Mouse (Mus musculus): ENCODE measurements around the gene Atp10a. TPM values are rescaled to one million over a fixed set of nuclear protein-coding genes. Genes with fewer than 3 reads are reported as not detected.

Gene Atp10a
- polyA plus RNA-seq, 1 experiment from 2014 or later: 1.2 TPM

DNA sequence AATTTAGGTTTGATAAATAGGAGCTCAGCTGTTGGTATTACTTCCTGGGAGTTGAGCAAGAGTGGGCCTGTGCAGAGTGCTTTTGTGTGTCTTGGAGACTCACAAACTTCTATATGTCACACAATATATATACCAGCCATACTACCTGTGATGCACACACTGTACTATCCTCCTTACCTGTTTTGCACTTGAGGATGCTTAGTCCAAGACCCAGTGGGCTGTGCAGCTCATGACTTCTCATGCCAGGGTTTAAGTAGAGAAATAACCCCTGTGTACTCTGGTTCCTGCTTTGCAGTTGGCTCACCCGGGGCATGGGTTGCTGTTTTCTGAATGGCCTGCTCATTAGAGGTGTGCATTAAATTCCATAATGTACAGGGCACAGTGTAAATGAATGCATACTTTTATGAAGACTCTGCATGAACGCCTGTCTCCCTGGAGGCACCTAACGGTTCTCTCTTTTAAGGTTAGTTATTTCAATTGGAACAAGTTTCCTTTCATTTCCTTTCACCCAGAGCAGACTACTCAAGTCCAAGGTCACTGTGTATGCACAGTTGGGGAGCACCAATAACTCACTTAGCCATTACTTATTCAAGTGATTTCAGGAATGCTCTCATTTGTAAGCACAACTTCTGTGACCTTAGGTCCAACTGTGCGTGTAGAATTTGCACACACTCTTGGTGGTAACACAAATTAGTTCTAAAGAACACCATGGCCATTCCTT is 63.4 kb downstream of the Atp10a start:
- H3K9me3 ChIP-seq: no peaks in the 10 kb centered on the region
- H3K36me3 ChIP-seq (replicated peaks): no peaks in the 10 kb centered on the region
- WGBS: 66% methylated on average over 4 of the region's 4 CpGs
- H3K9ac ChIP-seq: no peak overlapping the region
- H3K4me2 ChIP-seq: no peak overlapping the region
- no peaks in the 10 kb centered on the region for H3K27me3 ChIP-seq (replicated peaks)
- no peak overlapping the region for H3K4me3 ChIP-seq
- H3K4me1 ChIP-seq: no peaks in the 10 kb centered on the region
- no peak for ATAC-seq (replicated peaks)
- no peak overlapping the region for H3K27ac ChIP-seq

DNA sequence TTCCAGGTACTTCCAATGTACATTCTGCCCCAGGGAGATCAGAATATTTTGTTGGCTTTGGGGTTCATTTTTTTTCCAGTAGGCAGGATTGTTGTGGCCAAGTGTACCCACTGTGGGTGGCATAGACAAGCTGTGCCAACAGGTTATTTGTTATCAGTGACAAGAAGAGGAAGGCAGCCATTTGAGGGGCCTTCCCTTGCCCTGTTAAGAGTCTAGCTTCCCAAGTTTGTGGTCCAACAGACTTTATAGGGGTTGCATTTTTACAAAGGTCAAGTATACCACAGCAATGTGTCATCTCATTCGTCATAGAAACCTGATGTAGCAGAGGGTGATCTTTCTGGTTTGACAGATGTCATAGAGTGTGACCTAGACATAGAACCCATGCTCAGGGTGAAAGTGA is 66.3 kb downstream of the Atp10a start:
- H3K36me3 ChIP-seq (replicated peaks): no peaks in the 10 kb centered on the region
- H3K4me1 ChIP-seq: no peaks in the 10 kb centered on the region
- WGBS: 82% methylated on average over 1 of the region's 1 CpGs

DNA sequence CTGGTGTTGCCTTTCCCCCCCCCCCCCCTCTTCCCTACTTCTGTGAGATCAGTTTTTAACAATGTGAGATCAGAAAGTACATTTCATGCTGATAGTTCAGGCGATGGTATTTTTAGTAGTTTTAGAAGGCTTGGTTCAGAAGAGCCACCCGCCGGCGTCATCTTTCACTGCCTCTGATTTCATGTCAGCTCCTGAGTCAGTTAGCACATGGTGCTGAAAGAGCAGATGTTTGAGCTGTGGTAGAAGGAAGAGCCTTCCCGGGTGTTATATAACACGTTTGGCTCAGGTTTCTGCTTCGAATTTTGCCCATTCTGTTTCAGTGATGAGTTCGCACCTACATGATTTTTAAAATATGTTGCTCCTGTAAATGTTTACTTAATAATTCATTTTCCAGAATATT is 74.2 kb downstream of the Atp10a start:
- Histone ChIP-seq H3K27ac (no peak overlapping the region), H3K4me1 (no peaks in the 10 kb centered on the region), H3K36me3 (replicated peaks) (no peaks in the 10 kb centered on the region), H3K4me3 (no peak overlapping the region), H3K9ac (no peak overlapping the region), H3K4me2 (no peak overlapping the region), H3K9me3 (no peaks in the 10 kb centered on the region), H3K27me3 (replicated peaks) (no peaks in the 10 kb centered on the region)
- 76% methylated on average over 8 of the region's 8 CpGs for WGBS
- no peak; the same call in 1 of the 2 replicates for ATAC-seq (replicated peaks)

More for the DNA sequence above, 66.3 kb downstream of the Atp10a start:
- Histone ChIP-seq H3K27me3 (replicated peaks) (no peaks in the 10 kb centered on the region), H3K9me3 (no peaks in the 10 kb centered on the region), H3K27ac (no peak overlapping the region), H3K4me2 (no peak overlapping the region), H3K9ac (no peak overlapping the region), H3K4me3 (no peak overlapping the region)
- no peak for ATAC-seq (replicated peaks)

DNA sequence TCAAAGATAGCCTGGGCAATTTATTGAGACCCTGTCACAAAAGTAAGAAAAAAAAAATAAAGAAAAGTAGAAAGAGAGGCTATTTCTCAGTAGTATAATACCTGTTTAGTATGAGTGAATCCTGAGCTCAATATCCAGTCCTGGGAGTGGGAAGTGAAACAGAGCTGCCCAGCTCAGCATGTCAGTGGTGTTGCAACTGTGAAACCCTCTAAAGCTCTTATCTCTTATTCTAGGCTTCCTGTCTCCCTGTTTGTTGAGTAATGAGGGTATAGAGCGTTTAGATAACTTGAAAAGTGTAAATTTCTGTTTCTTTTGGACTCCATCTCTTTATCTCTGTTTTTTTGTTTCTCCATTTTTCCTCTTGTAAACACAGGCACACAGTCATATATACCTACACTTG is 74.9 kb downstream of the Atp10a start:
- Histone ChIP-seq H3K27ac (no peak overlapping the region), H3K27me3 (replicated peaks) (no peaks in the 10 kb centered on the region), H3K36me3 (replicated peaks) (no peaks in the 10 kb centered on the region), H3K9ac (no peak overlapping the region), H3K4me2 (no peak overlapping the region), H3K4me3 (no peak overlapping the region), H3K4me1 (no peaks in the 10 kb centered on the region), H3K9me3 (no peaks in the 10 kb centered on the region)
- WGBS: 85% methylated on average over 1 of the region's 1 CpGs
- ATAC-seq (replicated peaks): no peak

DNA sequence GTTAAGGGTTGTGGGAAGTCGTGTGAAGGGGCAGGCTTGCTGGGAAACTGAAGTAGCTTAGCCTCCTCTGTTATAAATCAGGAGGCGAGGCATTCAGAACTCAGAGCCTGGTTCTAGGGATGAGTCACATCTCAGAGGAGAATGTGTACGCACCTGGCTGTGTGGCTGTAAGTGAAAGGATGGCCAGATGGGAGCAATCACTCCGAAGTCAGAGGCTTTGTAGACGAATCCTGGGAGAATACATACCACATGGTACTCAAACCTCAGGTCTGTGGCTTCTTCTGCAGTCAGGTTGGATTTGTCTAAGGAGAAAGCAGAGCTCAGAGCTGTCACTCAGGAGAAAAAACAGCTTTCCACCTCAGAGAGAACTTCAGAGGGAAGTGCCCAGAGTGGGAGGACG is 76.4 kb downstream of the Atp10a start:
- no peak overlapping the region for H3K27ac ChIP-seq
- no peaks in the 10 kb centered on the region for H3K9me3 ChIP-seq
- 80% methylated on average over 6 of the region's 6 CpGs for WGBS
- no peaks in the 10 kb centered on the region for H3K36me3 ChIP-seq (replicated peaks)
- no peak overlapping the region for H3K4me3 ChIP-seq
- no peak overlapping the region for H3K9ac ChIP-seq
- no peak overlapping the region for H3K4me2 ChIP-seq
- ATAC-seq (replicated peaks): no peak
- H3K27me3 ChIP-seq (replicated peaks): no peaks in the 10 kb centered on the region
- H3K4me1 ChIP-seq: no peaks in the 10 kb centered on the region

DNA sequence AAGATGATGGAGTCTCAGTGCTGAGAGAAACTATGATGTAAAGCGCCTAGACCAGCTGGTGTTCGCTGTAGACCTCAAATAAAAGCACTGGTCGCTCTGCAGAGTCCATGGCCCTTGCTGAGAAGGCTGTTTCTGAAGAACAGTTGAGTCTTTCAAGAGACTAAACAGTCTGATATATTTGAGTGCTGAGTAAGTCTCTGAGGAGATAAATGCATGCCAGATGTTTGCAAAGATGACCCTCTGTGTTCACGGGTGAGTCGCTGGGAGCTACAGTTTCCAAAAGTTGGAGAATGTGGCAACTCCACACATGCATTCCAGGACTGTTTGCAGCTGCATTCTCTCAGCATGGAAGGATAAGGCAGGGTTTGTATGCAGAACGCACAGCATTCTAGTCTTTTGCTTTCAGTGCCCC is 77.5 kb downstream of the Atp10a start:
- Histone ChIP-seq H3K36me3 (replicated peaks) (no peaks in the 10 kb centered on the region), H3K4me3 (no peak overlapping the region), H3K9ac (no peak overlapping the region), H3K27ac (no peak overlapping the region), H3K9me3 (no peaks in the 10 kb centered on the region), H3K4me1 (no peaks in the 10 kb centered on the region), H3K27me3 (replicated peaks) (no peaks in the 10 kb centered on the region), H3K4me2 (no peak overlapping the region)
- 79% methylated on average over 6 of the region's 6 CpGs for WGBS
- ATAC-seq (replicated peaks): no peak

DNA sequence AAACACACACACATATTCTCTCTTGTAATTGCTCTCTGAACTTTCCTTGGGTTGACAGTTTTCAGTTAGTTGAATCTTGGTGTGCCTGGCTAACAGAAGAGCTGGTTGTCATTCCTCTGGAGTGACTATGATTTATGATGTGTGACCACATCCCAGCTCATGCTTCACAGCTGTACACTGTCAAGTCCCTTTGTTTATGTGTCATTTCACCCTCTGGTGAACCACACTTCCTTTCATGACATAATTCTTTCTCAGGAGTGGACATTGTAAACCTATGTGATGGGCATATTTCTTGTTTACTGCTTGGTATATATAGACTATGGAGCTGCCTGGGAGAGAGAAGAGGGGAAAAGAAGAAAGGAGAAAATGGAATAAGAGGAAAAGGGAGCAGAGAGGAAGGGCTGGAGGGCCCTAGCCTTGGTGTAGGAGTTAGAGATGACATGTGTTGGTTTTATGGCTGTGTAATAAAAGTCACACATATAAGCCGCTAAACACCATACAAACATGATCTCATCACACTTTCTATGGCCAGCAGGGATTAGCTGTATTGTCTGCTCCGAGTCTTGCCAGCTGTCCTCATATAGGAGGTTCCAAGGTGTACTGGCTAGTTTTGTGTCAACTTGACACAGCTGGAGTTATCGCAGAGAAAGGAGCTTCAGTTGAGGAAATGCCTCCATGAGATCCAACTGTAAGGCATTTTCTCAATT is 81.0 kb downstream of the Atp10a start:
- Histone ChIP-seq H3K9me3 (no peaks in the 10 kb centered on the region), H3K4me2 (no peak overlapping the region), H3K27ac (no peak overlapping the region), H3K4me3 (no peak overlapping the region), H3K4me1 (no peaks in the 10 kb centered on the region), H3K27me3 (replicated peaks) (no peaks in the 10 kb centered on the region), H3K9ac (no peak overlapping the region), H3K36me3 (replicated peaks) (no peaks in the 10 kb centered on the region)
- WGBS: 96% methylated on average over 3 of the region's 3 CpGs
- no peak for ATAC-seq (replicated peaks)

DNA sequence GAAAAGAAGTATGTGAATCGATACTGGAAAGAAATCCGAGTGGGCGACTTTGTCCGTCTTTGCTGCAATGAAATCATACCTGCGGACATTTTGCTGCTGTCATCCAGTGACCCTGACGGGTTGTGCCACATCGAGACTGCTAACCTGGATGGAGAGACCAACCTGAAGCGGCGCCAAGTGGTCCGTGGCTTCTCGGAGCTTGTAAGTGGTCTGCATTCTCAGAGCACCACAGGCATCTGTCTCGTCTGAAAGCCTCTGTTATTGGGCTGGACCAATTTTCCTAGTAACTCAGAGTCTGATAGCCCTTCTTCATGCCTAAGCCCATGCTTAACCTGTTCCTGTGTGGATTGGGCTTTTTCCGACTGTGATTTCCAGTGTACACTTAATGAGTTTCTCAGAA is 84.2 kb downstream of the Atp10a start:
- no peak overlapping the region for H3K9ac ChIP-seq
- H3K27me3 ChIP-seq (replicated peaks): no peaks in the 10 kb centered on the region
- H3K4me2 ChIP-seq: no peak overlapping the region
- no peak overlapping the region for H3K27ac ChIP-seq
- H3K36me3 ChIP-seq (replicated peaks): no peaks in the 10 kb centered on the region
- ATAC-seq (replicated peaks): no peak
- H3K9me3 ChIP-seq: no peaks in the 10 kb centered on the region
- H3K4me1 ChIP-seq: no peaks in the 10 kb centered on the region
- H3K4me3 ChIP-seq: no peak overlapping the region
- 95% methylated on average over 13 of the region's 13 CpGs for WGBS

DNA sequence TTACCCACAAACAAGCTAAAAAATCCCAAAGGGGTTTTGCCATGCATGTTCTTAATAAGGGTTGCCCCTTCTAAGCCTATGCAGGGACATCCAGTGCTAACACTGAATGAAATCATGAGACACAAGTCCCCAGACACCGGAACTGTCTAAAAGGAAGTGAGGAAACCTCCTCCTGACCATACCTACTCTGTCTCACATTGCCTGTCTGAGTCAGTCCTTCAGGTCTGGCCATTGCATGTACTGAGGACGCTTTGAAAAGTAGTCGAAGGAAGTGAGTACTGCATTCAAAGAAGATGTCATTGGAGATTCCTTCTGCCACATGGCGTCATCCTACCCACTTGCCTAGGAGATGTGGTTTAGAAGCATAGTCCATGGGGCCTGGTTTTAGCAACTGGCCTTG is 84.9 kb downstream of the Atp10a start:
- Histone ChIP-seq H3K27me3 (replicated peaks) (no peaks in the 10 kb centered on the region), H3K27ac (no peak overlapping the region), H3K9ac (no peak overlapping the region), H3K4me1 (no peaks in the 10 kb centered on the region), H3K4me2 (no peak overlapping the region), H3K4me3 (no peak overlapping the region), H3K36me3 (replicated peaks) (no peaks in the 10 kb centered on the region), H3K9me3 (no peaks in the 10 kb centered on the region)
- 93% methylated on average over 4 of the region's 4 CpGs for WGBS
- ATAC-seq (replicated peaks): no peak

DNA sequence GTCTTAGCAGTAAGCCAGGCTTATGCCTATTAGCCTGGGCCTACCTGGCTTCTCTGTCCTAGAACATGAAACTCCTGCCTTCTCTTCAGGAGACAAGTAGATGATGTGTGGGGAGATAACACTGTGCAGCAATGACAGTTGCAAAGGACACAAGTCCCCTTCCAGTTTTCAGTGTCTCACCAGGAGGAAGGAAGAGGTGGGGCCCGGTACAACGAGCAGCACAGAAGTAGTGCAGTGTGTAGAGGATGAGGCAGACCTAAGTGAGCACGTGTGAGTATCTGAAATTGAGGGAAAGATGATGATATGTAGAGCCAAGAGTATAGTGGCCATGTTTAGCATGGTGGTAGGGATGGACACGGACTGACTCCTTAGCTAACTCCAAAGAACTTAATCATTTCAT is 86.0 kb downstream of the Atp10a start:
- no peak overlapping the region for H3K27ac ChIP-seq
- H3K4me1 ChIP-seq: no peaks in the 10 kb centered on the region
- no peak overlapping the region for H3K4me2 ChIP-seq
- 81% methylated on average over 4 of the region's 4 CpGs for WGBS
- no peaks in the 10 kb centered on the region for H3K36me3 ChIP-seq (replicated peaks)
- H3K27me3 ChIP-seq (replicated peaks): no peaks in the 10 kb centered on the region
- H3K9me3 ChIP-seq: no peaks in the 10 kb centered on the region
- no peak for ATAC-seq (replicated peaks)
- H3K4me3 ChIP-seq: no peak overlapping the region
- no peak overlapping the region for H3K9ac ChIP-seq

DNA sequence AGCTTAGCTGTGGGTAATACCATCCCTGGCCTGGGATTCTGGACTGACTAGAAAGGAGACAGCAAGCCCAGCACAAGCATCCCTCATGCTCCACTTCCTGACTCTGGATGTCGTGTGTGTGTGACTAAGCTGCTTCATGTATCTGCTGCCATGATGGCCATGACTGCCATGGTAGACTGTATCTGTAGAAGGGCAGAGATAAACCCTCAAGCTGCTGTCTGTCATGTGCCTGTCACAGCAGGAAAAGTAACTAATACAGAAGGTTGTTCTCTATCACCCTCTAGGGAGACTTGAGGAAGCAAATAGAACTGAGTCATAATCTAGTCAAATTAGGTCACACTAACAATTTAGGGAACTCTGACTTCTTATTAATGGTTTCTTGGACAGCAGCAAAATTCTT is 86.7 kb downstream of the Atp10a start:
- H3K9me3 ChIP-seq: no peaks in the 10 kb centered on the region
- WGBS: 40% methylated on average over 1 of the region's 1 CpGs

DNA sequence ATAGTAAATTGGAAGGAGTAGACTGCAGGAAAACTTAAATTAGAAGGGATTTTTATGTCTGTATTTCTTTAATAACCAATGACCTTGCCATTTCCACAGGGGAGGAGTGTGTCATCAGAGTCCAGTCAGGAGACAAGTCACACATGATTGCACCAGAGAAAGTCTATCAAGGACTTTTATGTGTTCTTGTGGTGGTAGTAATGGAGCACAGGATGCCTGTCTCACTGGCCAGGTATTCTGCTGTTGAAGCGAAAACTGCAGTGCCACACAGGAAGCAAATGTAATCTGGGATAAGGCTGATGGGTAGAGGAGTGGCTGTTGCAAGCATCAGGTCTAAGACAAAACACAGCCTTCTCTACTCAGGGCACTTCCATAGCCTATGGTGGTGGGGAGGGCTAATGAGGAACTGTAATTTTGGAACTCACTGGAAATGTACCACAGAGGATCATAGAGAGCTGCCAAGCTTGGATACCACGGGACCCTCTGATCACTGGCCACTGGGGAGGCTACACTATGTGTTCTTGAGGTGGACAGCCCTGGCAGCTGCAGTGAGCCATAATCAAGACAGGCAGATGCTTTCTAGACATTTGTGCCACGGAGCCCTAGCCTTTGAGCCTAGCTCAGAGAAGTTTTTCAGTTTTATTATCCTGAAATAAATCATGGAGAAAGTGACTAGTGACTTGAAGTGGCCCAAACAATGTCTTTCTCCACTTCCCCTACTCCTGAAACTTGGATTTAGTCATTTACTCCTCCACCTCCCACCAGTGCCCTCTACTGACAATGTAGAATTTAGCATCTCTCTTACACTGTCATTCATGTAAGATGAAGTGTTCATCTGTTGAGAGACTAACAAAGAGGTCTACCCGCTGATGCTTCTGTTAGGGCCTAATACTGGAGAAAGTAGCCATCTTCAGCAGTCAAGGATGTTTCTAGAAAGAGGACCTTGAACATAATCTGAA is 87.7 kb downstream of the Atp10a start:
- Histone ChIP-seq H3K27me3 (replicated peaks) (no peaks in the 10 kb centered on the region), H3K4me2 (no peak overlapping the region), H3K4me3 (no peak overlapping the region), H3K4me1 (no peaks in the 10 kb centered on the region), H3K9ac (no peak overlapping the region), H3K9me3 (no peaks in the 10 kb centered on the region), H3K27ac (no peak overlapping the region), H3K36me3 (replicated peaks) (no peaks in the 10 kb centered on the region)
- 85% methylated on average over 4 of the region's 4 CpGs for WGBS
- no peak for ATAC-seq (replicated peaks)

More for the DNA sequence above, 86.7 kb downstream of the Atp10a start:
- Histone ChIP-seq H3K27ac (no peak overlapping the region), H3K4me3 (no peak overlapping the region), H3K36me3 (replicated peaks) (no peaks in the 10 kb centered on the region), H3K27me3 (replicated peaks) (no peaks in the 10 kb centered on the region), H3K4me2 (no peak overlapping the region), H3K4me1 (no peaks in the 10 kb centered on the region), H3K9ac (no peak overlapping the region)
- no peak for ATAC-seq (replicated peaks)

Measured in midbrain, embryonic 15.5 days (tissue).